Mouse (Mus musculus) yolk sac, embryonic 10.5 days (tissue): ENCODE data around the gene Spc25.

Source experiments
- DNase-seq: peaks from one replicate; pipeline ENCODE4 v3.0.0-alpha.2; 2017; ENCODE audit warnings: low spot score

Spc25 gene

DNA sequence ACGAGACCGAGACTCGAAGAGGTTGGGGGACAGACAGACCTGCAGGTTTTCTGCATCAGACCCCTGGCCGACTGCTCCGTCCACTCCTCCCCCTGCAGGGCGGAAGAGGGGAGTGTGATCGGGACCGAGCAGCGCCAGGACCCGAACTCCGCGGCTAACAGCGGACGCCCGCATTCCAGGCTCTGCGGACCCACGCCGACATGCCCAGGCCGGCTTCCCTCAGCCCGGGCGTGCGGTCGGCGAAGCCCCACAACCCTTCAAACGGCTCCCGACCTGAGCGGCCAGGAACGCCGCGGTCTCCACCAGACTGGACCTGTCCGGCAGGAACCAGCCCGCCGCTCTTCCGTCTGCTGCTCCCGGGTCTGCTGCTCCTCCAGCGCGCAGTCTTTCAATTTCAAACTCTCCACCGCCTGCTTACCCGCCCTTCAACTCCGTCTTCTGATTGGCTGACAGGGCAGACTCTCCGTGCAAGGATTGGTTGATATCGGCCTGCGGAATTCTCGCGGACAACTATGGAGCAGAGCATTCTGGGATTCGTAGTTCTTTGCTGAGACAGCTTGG, at the start of gene Spc25:
Gene Spc25, minus strand, starts transcription at position 404 of the 561 bp plus-strand sequence.
- peak; percentile 96 for DNase-seq

DNA sequence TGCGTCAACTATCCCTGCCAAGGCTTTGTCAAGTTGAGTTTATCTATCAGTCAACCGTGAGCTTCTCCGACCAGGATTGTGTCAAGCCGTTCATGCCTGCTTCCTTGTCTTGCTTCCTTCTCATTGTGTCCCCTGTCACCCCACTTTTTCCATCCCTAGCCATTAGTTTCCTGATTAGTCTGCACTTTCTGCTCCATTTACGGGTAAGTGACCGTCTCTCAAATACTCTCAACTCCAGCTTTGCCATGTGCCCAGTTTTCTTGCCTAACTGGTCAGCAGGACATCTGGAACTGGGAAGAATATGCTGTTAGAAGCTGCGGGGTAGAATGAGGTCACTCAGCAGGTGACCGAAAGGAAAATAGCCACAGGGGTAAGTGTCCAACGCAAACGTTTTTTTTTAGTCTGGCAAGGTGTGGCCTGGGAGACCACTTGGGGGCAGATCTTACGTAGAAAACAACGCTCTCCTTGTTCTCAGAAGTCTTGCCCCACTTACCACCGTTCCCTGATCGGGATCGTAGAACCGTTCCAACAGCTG, 42.3 kb upstream of the Spc25 start:
- DNase-seq: no peak

DNA sequence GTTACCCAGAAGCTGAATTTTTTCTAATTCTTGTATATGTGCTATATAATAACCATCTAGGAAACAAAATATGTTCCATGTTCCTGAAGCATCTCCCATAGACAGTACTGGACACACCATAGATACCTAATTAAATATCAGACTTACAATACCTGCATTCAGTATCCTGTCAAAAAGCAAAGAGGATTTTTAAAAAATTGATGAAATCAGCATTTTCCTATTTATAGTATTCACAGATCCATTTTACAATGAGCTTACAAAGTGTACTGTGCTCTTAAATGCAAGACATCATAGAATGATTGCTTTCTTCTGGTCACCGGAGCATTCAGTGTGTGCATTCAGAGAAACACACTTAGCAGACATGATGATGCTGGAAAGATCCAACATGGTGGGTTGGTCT, 41.1 kb upstream of the Spc25 start:
- no peak for DNase-seq

GRCm38 (mm10) chr2:69244924-69245323, 38.9 kb upstream of the Spc25 start:
- no peak for DNase-seq

- DNase-seq: peak; percentile 55
These were observed 33.3 kb upstream of the Spc25 start for GRCm38 (mm10) chr2:69239315-69239714.

- DNase-seq: no peak
These were observed 29.1 kb upstream of the Spc25 start for GRCm38 (mm10) chr2:69234976-69235678.

GRCm38 (mm10) chr2:69232101-69232500, 26.1 kb upstream of the Spc25 start:
- DNase-seq: no peak

DNA sequence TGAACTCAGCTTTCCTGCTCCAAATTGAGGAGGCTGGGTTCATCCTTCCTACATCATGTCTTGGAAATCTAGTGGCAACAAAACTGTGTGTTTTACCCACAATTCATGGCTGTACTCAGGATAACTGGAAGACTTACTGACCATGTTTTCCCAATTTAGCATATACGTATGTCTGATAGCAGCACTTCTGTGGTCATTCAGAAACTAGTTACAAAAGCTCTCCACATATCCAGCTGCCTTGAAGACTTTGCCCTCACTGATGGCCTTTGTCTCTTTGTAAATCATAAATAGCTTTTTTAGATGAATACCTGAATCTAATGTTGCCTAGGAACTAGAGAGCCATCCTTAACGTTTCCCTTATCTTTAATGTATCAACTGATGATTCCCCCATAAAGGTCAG, 24.1 kb upstream of the Spc25 start:
- DNase-seq: no peak

DNA sequence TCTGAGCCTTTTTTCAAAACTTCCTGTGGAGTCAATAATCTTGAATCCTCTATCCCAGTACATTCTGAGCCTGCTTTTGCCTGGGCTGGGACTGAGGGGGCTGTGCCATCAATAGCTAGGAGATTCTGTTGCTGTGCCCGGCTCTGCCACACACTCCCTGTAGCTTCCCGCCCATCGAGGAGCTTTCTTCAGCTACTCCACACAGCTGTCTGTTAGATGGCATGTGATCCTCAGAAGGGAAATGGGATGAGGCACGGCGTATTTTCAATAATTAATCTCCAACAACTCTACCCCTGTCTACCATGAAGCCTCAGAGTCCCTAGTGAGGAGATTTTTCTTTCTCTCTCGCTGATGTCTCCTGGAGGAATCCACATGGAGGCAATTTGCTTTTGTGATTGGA, 22.6 kb upstream of the Spc25 start:
- DNase-seq: no peak

DNA sequence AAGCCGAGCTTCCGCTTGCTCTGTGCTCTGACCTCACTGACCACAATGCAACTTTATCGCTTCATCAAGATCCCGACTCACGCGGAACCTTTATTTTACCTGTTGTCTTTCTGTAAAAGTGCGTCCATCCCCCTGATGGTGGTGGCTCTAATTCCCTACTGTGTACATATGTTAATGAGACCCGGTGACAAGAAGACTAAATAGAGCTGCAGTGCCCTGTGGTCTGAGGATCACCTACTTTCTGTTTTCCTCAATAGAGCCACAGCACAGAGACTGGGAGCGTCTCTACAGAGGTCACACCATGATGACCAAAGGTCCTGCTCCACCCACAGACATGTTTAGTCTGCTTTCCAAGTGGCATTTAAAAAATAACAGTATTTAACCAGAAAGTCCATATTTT, 20.9 kb upstream of the Spc25 start:
- no peak for DNase-seq

GRCm38 (mm10) chr2:69224724-69225123, 18.7 kb upstream of the Spc25 start:
- no peak for DNase-seq

DNA sequence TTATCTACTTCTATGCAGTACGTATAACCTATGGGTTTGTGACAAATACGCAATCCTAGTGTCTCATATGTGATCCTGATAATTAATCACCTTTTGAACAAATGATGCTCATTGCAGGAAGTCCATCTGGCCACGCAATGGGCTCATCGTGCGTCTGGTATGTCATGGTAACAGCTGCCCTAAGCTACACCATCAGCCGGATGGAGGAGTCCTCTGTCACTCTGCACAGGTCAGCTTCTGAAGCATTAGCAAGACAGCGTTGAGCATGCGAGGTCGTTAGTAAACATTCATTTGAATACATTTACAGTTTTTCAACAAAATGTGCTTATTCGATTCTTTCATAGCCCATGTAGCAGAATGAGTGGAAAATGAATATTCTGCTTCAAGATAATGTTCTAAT, 16.8 kb upstream of the Spc25 start:
- DNase-seq: no peak

DNA sequence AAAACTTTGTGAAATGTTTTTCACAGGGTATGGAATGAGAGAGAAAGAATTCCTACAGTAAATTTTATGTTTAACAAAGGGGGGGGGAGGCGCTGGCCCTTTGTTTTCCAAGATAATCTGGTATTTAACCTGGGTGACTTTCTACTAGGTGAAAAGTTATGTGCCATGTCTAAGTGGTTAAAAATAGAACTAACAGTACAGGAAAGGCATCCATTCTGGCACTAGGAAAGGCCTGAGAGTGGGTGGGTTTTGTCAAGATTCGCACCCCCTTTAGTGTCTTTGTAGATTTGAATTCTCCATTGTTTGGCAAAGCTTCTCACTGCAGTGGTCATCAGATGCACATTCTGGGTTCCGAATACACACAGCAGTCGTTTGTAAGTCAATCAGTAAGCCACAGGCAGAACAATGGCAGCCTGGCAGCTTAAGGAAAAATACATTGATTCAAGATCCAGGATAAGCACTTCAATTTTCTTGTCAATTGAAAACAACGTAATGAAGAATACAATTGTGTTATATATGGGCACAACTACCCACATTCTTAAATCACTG, 15.9 kb upstream of the Spc25 start:
- DNase-seq: no peak

GRCm38 (mm10) chr2:69215242-69215641, 9.2 kb upstream of the Spc25 start:
- no peak for DNase-seq

DNA sequence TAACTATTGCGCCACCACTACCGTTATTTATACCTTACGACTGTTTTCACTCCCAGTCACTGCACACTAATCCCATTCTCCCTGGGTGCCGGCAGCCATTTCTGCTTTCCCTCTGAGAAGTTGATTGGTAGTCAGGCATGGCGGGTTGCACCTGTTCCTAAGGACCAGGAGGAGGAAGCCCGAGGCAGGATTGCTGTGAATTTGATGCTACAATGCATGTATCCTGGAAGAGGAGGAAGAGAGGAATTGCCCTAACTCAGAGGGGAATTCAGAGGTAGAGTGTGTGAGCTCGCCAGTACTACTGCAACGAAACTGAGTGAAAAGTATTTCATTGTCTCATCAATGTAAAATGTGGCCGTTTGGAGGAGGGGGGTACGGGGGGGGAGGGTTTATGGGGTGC, 6.7 kb upstream of the Spc25 start:
- no peak for DNase-seq

GRCm38 (mm10) chr2:69210773-69211172, 4.8 kb upstream of the Spc25 start, which contains the start of gene G6pc2:
G6pc2 (plus strand) TSS chr2:69211073.
- no peak for DNase-seq

GRCm38 (mm10) chr2:69209684-69210083, 3.7 kb upstream of the Spc25 start:
- DNase-seq: no peak

DNA sequence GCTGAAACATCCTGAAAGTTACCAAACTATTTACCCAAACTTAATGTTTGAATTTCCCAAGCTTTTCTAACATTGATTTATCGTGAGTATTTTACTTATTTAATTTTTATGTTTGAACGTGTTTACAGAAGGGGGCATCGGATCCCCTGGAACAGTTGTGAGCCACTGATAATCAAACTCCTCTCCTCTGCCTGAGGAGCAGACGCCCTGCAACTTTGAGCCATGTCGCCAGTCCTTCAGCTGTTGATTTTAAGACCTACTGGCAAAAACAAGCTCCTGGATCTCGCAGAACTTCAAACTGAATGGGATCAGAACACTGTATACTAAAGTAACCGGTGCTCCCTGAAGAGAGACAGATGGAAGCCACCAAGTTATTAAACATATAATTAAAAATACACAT, 529 bp upstream of the Spc25 start:
- DNase-seq: no peak

- peak; percentile 74 for DNase-seq
These were observed 809 bp downstream of the Spc25 start for GRCm38 (mm10) chr2:69205185-69205584.

- no peak for DNase-seq
These were observed 12.4 kb downstream of the Spc25 start for GRCm38 (mm10) chr2:69193555-69193954.

GRCm38 (mm10) chr2:69191059-69191458, 14.9 kb downstream of the Spc25 start:
- no peak for DNase-seq

DNA sequence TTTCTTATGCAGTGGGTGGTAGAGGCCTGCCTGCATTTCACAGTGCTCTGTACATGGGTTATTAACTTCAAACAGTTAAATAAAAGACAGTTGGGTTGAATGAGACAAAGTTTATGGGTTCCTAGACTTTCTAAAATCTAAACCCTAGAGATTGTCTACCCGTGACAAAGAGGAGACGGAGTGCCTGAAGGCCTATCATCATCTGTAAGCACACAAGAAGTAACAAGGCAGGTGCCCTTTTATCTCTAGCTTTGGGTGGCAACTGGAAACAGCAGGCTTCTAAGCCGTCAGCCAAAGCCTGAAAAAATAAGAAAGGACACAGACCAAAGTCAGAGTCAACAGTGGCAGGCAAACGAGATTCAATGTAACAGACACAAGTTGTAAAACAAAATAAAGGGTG, 16.8 kb downstream of the Spc25 start:
- no peak for DNase-seq

- DNase-seq: no peak
These were observed 17.3 kb downstream of the Spc25 start for GRCm38 (mm10) chr2:69188732-69189131.
